Mouse (Mus musculus): ENCODE measurements around the gene Il6st. TPM values are rescaled to one million over a fixed set of nuclear protein-coding genes. Genes with fewer than 3 reads are reported as not detected.

Il6st gene
- polyA plus RNA-seq, 1 experiment from 2014 or later: 32.0 TPM

- H3K27ac ChIP-seq: no peak overlapping the region
- no peak for ATAC-seq (ENCODE audit: low FRiP score)
- no peak for DNase-seq (ENCODE audit: low spot score)
- no peaks in the 10 kb centered on the region for H3K27me3 ChIP-seq (ENCODE audit: control insufficient read depth, insufficient read depth, low read length)
- H3K36me3 ChIP-seq (replicated peaks; ENCODE audit: control insufficient read depth, insufficient read depth): peaks cover 13% of the 10 kb centered on the region; the same call in 1 of the 2 replicates
- H3K9ac ChIP-seq: no peak overlapping the region
- no peaks in the 10 kb centered on the region for H3K4me1 ChIP-seq (replicated peaks; ENCODE audit: control insufficient read depth, insufficient read depth, low read length)
- H3K4me3 ChIP-seq (replicated peaks; ENCODE audit: low read length): no peak overlapping the region
- no peak overlapping the region for H3K4me2 ChIP-seq (replicated peaks)
- WGBS: 86% methylated on average over 17 of the region's 19 CpGs
- no peaks in the 10 kb centered on the region for H3K9me3 ChIP-seq (ENCODE audit: control insufficient read depth, low read length)
Measured at GRCm38 (mm10) chr13:112472401-112473023, 8.6 kb downstream of the Il6st start.

GRCm38 (mm10) chr13:112473757-112474755, 10.2 kb downstream of the Il6st start:
- H3K4me1 ChIP-seq (replicated peaks; ENCODE audit: control insufficient read depth, insufficient read depth, low read length): no peaks in the 10 kb centered on the region
- H3K4me2 ChIP-seq (replicated peaks): no peak overlapping the region
- WGBS: 89% methylated on average over 21 of the region's 21 CpGs
- no peaks in the 10 kb centered on the region for H3K27me3 ChIP-seq (ENCODE audit: control insufficient read depth, insufficient read depth, low read length)
- DNase-seq (ENCODE audit: low spot score) (no peak), ATAC-seq (ENCODE audit: low FRiP score) (no peak)
- no peak overlapping the region for H3K27ac ChIP-seq
- H3K9ac ChIP-seq: no peak overlapping the region
- peaks cover 13% of the 10 kb centered on the region; the same call in 1 of the 2 replicates for H3K36me3 ChIP-seq (replicated peaks; ENCODE audit: control insufficient read depth, insufficient read depth)
- no peak overlapping the region for H3K4me3 ChIP-seq (replicated peaks; ENCODE audit: low read length)
- H3K9me3 ChIP-seq (ENCODE audit: control insufficient read depth, low read length): no peaks in the 10 kb centered on the region

GRCm38 (mm10) chr13:112479032-112479431, 15.2 kb downstream of the Il6st start:
- Histone ChIP-seq H3K4me3 (replicated peaks; ENCODE audit: low read length) (no peak overlapping the region), H3K4me2 (replicated peaks) (no peak overlapping the region), H3K9ac (no peak overlapping the region), H3K9me3 (ENCODE audit: control insufficient read depth, low read length) (no peaks in the 10 kb centered on the region), H3K27me3 (ENCODE audit: control insufficient read depth, insufficient read depth, low read length) (no peaks in the 10 kb centered on the region), H3K36me3 (replicated peaks; ENCODE audit: control insufficient read depth, insufficient read depth) (peaks cover 45% of the 10 kb centered on the region), H3K27ac (no peak overlapping the region), H3K4me1 (replicated peaks; ENCODE audit: control insufficient read depth, insufficient read depth, low read length) (no peaks in the 10 kb centered on the region)
- DNase-seq (ENCODE audit: low spot score): no peak
- no peak for ATAC-seq (ENCODE audit: low FRiP score)
- 86% methylated on average over 7 of the region's 7 CpGs for WGBS

GRCm38 (mm10) chr13:112479926-112480325, 16.1 kb downstream of the Il6st start:
- H3K4me1 ChIP-seq (replicated peaks; ENCODE audit: control insufficient read depth, insufficient read depth, low read length): no peaks in the 10 kb centered on the region
- H3K4me3 ChIP-seq (replicated peaks; ENCODE audit: low read length): no peak overlapping the region
- no peaks in the 10 kb centered on the region for H3K27me3 ChIP-seq (ENCODE audit: control insufficient read depth, insufficient read depth, low read length)
- peaks cover 51% of the 10 kb centered on the region for H3K36me3 ChIP-seq (replicated peaks; ENCODE audit: control insufficient read depth, insufficient read depth)
- WGBS: 93% methylated on average over 15 of the region's 15 CpGs
- ATAC-seq (ENCODE audit: low FRiP score): no peak
- H3K27ac ChIP-seq: no peak overlapping the region
- no peak overlapping the region for H3K4me2 ChIP-seq (replicated peaks)
- DNase-seq (ENCODE audit: low spot score): no peak
- no peaks in the 10 kb centered on the region for H3K9me3 ChIP-seq (ENCODE audit: control insufficient read depth, low read length)
- no peak overlapping the region for H3K9ac ChIP-seq

- Histone ChIP-seq H3K9ac (no peak overlapping the region), H3K4me3 (replicated peaks; ENCODE audit: low read length) (no peak overlapping the region), H3K27me3 (ENCODE audit: control insufficient read depth, insufficient read depth, low read length) (no peaks in the 10 kb centered on the region), H3K4me1 (replicated peaks; ENCODE audit: control insufficient read depth, insufficient read depth, low read length) (no peaks in the 10 kb centered on the region), H3K27ac (no peak overlapping the region), H3K36me3 (replicated peaks; ENCODE audit: control insufficient read depth, insufficient read depth) (peaks cover 50% of the 10 kb centered on the region), H3K9me3 (ENCODE audit: control insufficient read depth, low read length) (no peaks in the 10 kb centered on the region), H3K4me2 (replicated peaks) (no peak overlapping the region)
- ATAC-seq (ENCODE audit: low FRiP score) (no peak), DNase-seq (ENCODE audit: low spot score) (no peak)
- 94% methylated on average over 5 of the region's 5 CpGs for WGBS
Measured at GRCm38 (mm10) chr13:112482525-112482924, 18.7 kb downstream of the Il6st start.

- no peak for DNase-seq (ENCODE audit: low spot score)
- H3K36me3 ChIP-seq (replicated peaks; ENCODE audit: control insufficient read depth, insufficient read depth): peaks cover 50% of the 10 kb centered on the region
- H3K27ac ChIP-seq: no peak overlapping the region
- H3K4me3 ChIP-seq (replicated peaks; ENCODE audit: low read length): no peak overlapping the region
- H3K9ac ChIP-seq: no peak overlapping the region
- 91% methylated on average over 7 of the region's 7 CpGs for whole genome bisulfite sequencing
- H3K27me3 ChIP-seq (ENCODE audit: control insufficient read depth, insufficient read depth, low read length): no peaks in the 10 kb centered on the region
- no peaks in the 10 kb centered on the region for H3K9me3 ChIP-seq (ENCODE audit: control insufficient read depth, low read length)
- H3K4me1 ChIP-seq (replicated peaks; ENCODE audit: control insufficient read depth, insufficient read depth, low read length): no peaks in the 10 kb centered on the region
- no peak overlapping the region for H3K4me2 ChIP-seq (replicated peaks)
- ATAC-seq (ENCODE audit: low FRiP score): no peak
Measured at GRCm38 (mm10) chr13:112483015-112483414, 19.1 kb downstream of the Il6st start.

- DNase-seq (ENCODE audit: low spot score) (no peak), ATAC-seq (ENCODE audit: low FRiP score) (no peak)
- Histone ChIP-seq H3K27ac (no peak overlapping the region), H3K4me1 (replicated peaks; ENCODE audit: control insufficient read depth, insufficient read depth, low read length) (no peaks in the 10 kb centered on the region), H3K9ac (no peak overlapping the region), H3K4me2 (replicated peaks) (no peak overlapping the region), H3K27me3 (ENCODE audit: control insufficient read depth, insufficient read depth, low read length) (no peaks in the 10 kb centered on the region), H3K4me3 (replicated peaks; ENCODE audit: low read length) (no peak overlapping the region), H3K36me3 (replicated peaks; ENCODE audit: control insufficient read depth, insufficient read depth) (peaks cover 49% of the 10 kb centered on the region), H3K9me3 (ENCODE audit: control insufficient read depth, low read length) (no peaks in the 10 kb centered on the region)
- WGBS: 96% methylated on average over 5 of the region's 5 CpGs
Measured at GRCm38 (mm10) chr13:112486236-112486635, 22.4 kb downstream of the Il6st start.

GRCm38 (mm10) chr13:112486676-112487075, 22.8 kb downstream of the Il6st start:
- DNase-seq (ENCODE audit: low spot score) (no peak), ATAC-seq (ENCODE audit: low FRiP score) (no peak)
- 97% methylated on average over 5 of the region's 5 CpGs for WGBS
- no peak overlapping the region for H3K4me3 ChIP-seq (replicated peaks; ENCODE audit: low read length)
- H3K9ac ChIP-seq: no peak overlapping the region
- H3K9me3 ChIP-seq (ENCODE audit: control insufficient read depth, low read length): no peaks in the 10 kb centered on the region
- no peaks in the 10 kb centered on the region for H3K27me3 ChIP-seq (ENCODE audit: control insufficient read depth, insufficient read depth, low read length)
- no peaks in the 10 kb centered on the region for H3K4me1 ChIP-seq (replicated peaks; ENCODE audit: control insufficient read depth, insufficient read depth, low read length)
- no peak overlapping the region for H3K4me2 ChIP-seq (replicated peaks)
- H3K27ac ChIP-seq: no peak overlapping the region
- peaks cover 46% of the 10 kb centered on the region for H3K36me3 ChIP-seq (replicated peaks; ENCODE audit: control insufficient read depth, insufficient read depth)

- no peak overlapping the region for H3K27ac ChIP-seq
- H3K27me3 ChIP-seq (ENCODE audit: control insufficient read depth, insufficient read depth, low read length): no peaks in the 10 kb centered on the region
- H3K9ac ChIP-seq: no peak overlapping the region
- no peaks in the 10 kb centered on the region for H3K9me3 ChIP-seq (ENCODE audit: control insufficient read depth, low read length)
- no peak for DNase-seq (ENCODE audit: low spot score)
- WGBS: 98% methylated on average over 3 of the region's 3 CpGs
- no peaks in the 10 kb centered on the region for H3K4me1 ChIP-seq (replicated peaks; ENCODE audit: control insufficient read depth, insufficient read depth, low read length)
- H3K4me2 ChIP-seq (replicated peaks): no peak overlapping the region
- peaks cover 39% of the 10 kb centered on the region for H3K36me3 ChIP-seq (replicated peaks; ENCODE audit: control insufficient read depth, insufficient read depth)
- no peak overlapping the region for H3K4me3 ChIP-seq (replicated peaks; ENCODE audit: low read length)
- ATAC-seq (ENCODE audit: low FRiP score): no peak
Measured at GRCm38 (mm10) chr13:112490036-112490435, 26.2 kb downstream of the Il6st start.

Measured in hindbrain, embryonic 14.5 days (tissue).